In the genomic region with DNA sequence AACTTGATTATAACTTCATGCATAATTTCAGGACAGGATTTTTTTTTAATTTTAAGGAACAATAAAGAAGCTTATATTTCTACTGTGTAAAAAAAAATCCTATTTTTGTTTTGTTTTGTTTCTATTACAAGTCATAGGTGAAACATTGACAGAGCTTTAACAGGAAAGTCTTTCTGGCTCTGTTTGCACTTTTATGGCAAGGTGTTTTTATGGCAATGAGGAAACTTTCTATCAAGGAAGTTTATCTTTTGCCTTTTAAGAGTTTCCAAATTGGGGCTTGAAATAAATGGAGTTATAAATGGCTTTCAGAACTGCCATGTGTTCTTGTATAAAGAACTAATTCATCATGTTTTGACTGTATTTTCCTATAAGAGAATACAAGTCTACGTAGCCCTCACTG, we compare ENCODE assay signal across 33 mouse cellular contexts.
"Had no signal": no experiment of that assay in that cellular context is flagged by ENCODE, and none has a peak within 500 bp of the region (broad histone marks: within the 10 kb centered on the region; RNA-seq: fewer than 3 reads in every experiment).

No protein-coding gene starts in this region.

- ATAC-seq: hindbrain, embryonic 16.5 days; hindbrain, postnatal 0 days; inflammation-experienced regulatory T-cells, adult 6 months had no signal

- H3K36me3 ChIP-seq: hindbrain, embryonic 10.5 days; hindbrain, embryonic 12.5 days; hindbrain, embryonic 13.5 days; hindbrain, embryonic 15.5 days had no signal

- H3K9ac ChIP-seq: heart, embryonic 12.5 days; heart, embryonic 13.5 days; heart, embryonic 15.5 days; hindbrain, embryonic 12.5 days; hindbrain, embryonic 13.5 days; hindbrain, embryonic 14.5 days; hindbrain, embryonic 15.5 days; kidney, embryonic 15.5 days had no signal

- H3K27me3 ChIP-seq: heart, embryonic 12.5 days; heart, embryonic 13.5 days; heart, embryonic 15.5 days; hindbrain, embryonic 12.5 days; hindbrain, embryonic 13.5 days; hindbrain, embryonic 15.5 days; kidney, embryonic 15.5 days had no signal

- H3K4me2 ChIP-seq: heart, embryonic 11.5 days; heart, embryonic 12.5 days; heart, embryonic 13.5 days; heart, embryonic 15.5 days; hindbrain, embryonic 12.5 days; hindbrain, embryonic 13.5 days; hindbrain, embryonic 14.5 days; hindbrain, embryonic 15.5 days; kidney, embryonic 15.5 days had no signal

- H3K9me3 ChIP-seq: heart, embryonic 10.5 days; heart, embryonic 12.5 days; heart, embryonic 13.5 days; heart, embryonic 15.5 days; hindbrain, embryonic 10.5 days; hindbrain, embryonic 12.5 days; hindbrain, embryonic 13.5 days; hindbrain, embryonic 15.5 days; kidney, embryonic 15.5 days had no signal

- H3K4me3 ChIP-seq: heart, embryonic 10.5 days; heart, embryonic 12.5 days; heart, embryonic 13.5 days; heart, embryonic 15.5 days; hindbrain, embryonic 10.5 days; hindbrain, embryonic 12.5 days; hindbrain, embryonic 13.5 days; hindbrain, embryonic 15.5 days; kidney, embryonic 15.5 days; layer of hippocampus, adult 2 months; left cerebral cortex, adult 2 months had no signal

- H3K4me1 ChIP-seq: heart, embryonic 12.5 days; heart, embryonic 13.5 days; heart, embryonic 15.5 days; hindbrain, embryonic 10.5 days; hindbrain, embryonic 12.5 days; hindbrain, embryonic 13.5 days; hindbrain, embryonic 15.5 days; kidney, embryonic 15.5 days had no signal

- H3K27ac ChIP-seq: heart, embryonic 10.5 days; heart, embryonic 13.5 days; heart, embryonic 15.5 days; hindbrain, embryonic 10.5 days; hindbrain, embryonic 12.5 days; hindbrain, embryonic 13.5 days; hindbrain, embryonic 14.5 days; hindbrain, embryonic 15.5 days; hindbrain, postnatal 0 days; kidney, embryonic 15.5 days; kidney, postnatal 0 days; layer of hippocampus, adult 2 months; left cerebral cortex, adult 2 months had no signal

- DNase-seq: heart, postnatal 10 days; heart, postnatal 14 days; heart, postnatal 36 days; heart, postnatal 4 days; kidney, adult 11 months; kidney, adult 18-20 months; kidney, adult 2 months; kidney, adult 8-10 months; kidney, adult 9 months; kidney, postnatal 10 days; kidney, postnatal 14 days; kidney, postnatal 25 days; kidney, postnatal 36 days; kidney, postnatal 4 days; layer of hippocampus, adult 9-11 months; layer of hippocampus, postnatal 36 days had no signal
